In genomic region chr7:14438029-14438428, GRCm38 (mm10) we compare ENCODE assay signal across 36 mouse cellular contexts. TPM values are rescaled to one million over a fixed set of nuclear protein-coding genes. Genes with fewer than 3 reads are reported as not detected.
"Had no signal": no experiment of that assay in that cellular context is flagged by ENCODE, and none has a peak within 500 bp of the region (broad histone marks: within the 10 kb centered on the region; RNA-seq: fewer than 3 reads in every experiment).

No protein-coding gene starts in this region.

- H3K36me3 ChIP-seq: heart, embryonic 13.5 days; heart, embryonic 15.5 days; hindbrain, embryonic 13.5 days; hindbrain, embryonic 15.5 days; limb, embryonic 10.5 days; limb, embryonic 12.5 days had no signal

- H3K27me3 ChIP-seq: heart, embryonic 13.5 days; heart, embryonic 15.5 days; hindbrain, embryonic 13.5 days; hindbrain, embryonic 15.5 days; limb, embryonic 12.5 days had no signal

- H3K4me2 ChIP-seq: heart, embryonic 11.5 days; heart, embryonic 13.5 days; heart, embryonic 15.5 days; hindbrain, embryonic 13.5 days; hindbrain, embryonic 15.5 days; limb, embryonic 12.5 days had no signal

- H3K4me3 ChIP-seq: heart, adult 2 months; heart, embryonic 13.5 days; heart, embryonic 15.5 days; hindbrain, embryonic 13.5 days; hindbrain, embryonic 15.5 days; layer of hippocampus, adult 2 months; left cerebral cortex, adult 2 months; limb, embryonic 10.5 days; limb, embryonic 12.5 days had no signal

- H3K4me1 ChIP-seq: heart, embryonic 13.5 days; heart, embryonic 15.5 days; hindbrain, embryonic 13.5 days; hindbrain, embryonic 15.5 days; limb, embryonic 10.5 days; limb, embryonic 12.5 days had no signal

- DNase-seq: forebrain, postnatal 0 days; gastrocnemius, postnatal 14 days; gastrocnemius, postnatal 36 days; heart, adult 11 months; heart, adult 2 months; heart, postnatal 14 days; heart, postnatal 36 days; kidney, adult 11 months; kidney, adult 2 months; kidney, adult 9 months; kidney, postnatal 10 days; kidney, postnatal 25 days; kidney, postnatal 4 days had no signal

- ATAC-seq: forebrain, postnatal 0 days; hindbrain, postnatal 0 days; intestine, embryonic 16.5 days had no signal

- H3K27ac ChIP-seq: heart, adult 2 months; heart, embryonic 13.5 days; heart, embryonic 15.5 days; hindbrain, embryonic 13.5 days; hindbrain, embryonic 15.5 days; hindbrain, postnatal 0 days; layer of hippocampus, adult 2 months; left cerebral cortex, adult 2 months; limb, embryonic 10.5 days; limb, embryonic 12.5 days had no signal

- H3K9ac ChIP-seq: forebrain, postnatal 0 days; heart, embryonic 13.5 days; heart, embryonic 15.5 days; hindbrain, embryonic 13.5 days; hindbrain, embryonic 15.5 days; limb, embryonic 12.5 days had no signal

RNA-seq across cellular contexts. Expression of gene Sult2a8, which starts 8.5 kb away (rescaled TPM):
- total RNA-seq: forebrain, postnatal 0 days; gastrocnemius, postnatal 14 days; gastrocnemius, postnatal 36 days; heart, adult 2 months; heart, postnatal 14 days; heart, postnatal 36 days; hematopoietic stem cell, adult 5-6 weeks; hindbrain, postnatal 0 days; layer of hippocampus, adult 2 months; layer of hippocampus, postnatal 25 days; left cerebral cortex, adult 2 months; left cerebral cortex, postnatal 14 days; left cerebral cortex, postnatal 36 days had no signal
- polyA plus RNA-seq: forebrain, postnatal 0 days; gonadal fat pad, adult 2 months; heart, adult 2 months; heart, embryonic 13.5 days; heart, embryonic 15.5 days; heart, postnatal 0 days; hindbrain, embryonic 11.5 days; hindbrain, embryonic 13.5 days; hindbrain, embryonic 15.5 days; hindbrain, postnatal 0 days; intestine, embryonic 14.5 days; kidney, adult 2 months; kidney, embryonic 16.5 days; limb, embryonic 10.5 days; limb, embryonic 12.5 days; limb, embryonic 14.5 days had no signal

RNA-seq across cellular contexts. Expression of gene Sult2a7, which starts 56.0 kb away (rescaled TPM):
- total RNA-seq: forebrain, postnatal 0 days; gastrocnemius, adult 18-20 months; gastrocnemius, adult 8-10 months; gastrocnemius, postnatal 14 days; gastrocnemius, postnatal 36 days; heart, adult 2 months; heart, postnatal 14 days; heart, postnatal 36 days; hematopoietic stem cell, adult 5-6 weeks; hindbrain, postnatal 0 days; layer of hippocampus, adult 2 months; layer of hippocampus, postnatal 25 days; left cerebral cortex, adult 2 months; left cerebral cortex, postnatal 14 days; left cerebral cortex, postnatal 36 days had no signal
- polyA plus RNA-seq: forebrain, postnatal 0 days; gonadal fat pad, adult 2 months; heart, adult 2 months; heart, embryonic 11.5 days; heart, embryonic 13.5 days; heart, embryonic 15.5 days; heart, postnatal 0 days; hindbrain, embryonic 11.5 days; hindbrain, embryonic 13.5 days; hindbrain, embryonic 15.5 days; hindbrain, postnatal 0 days; intestine, embryonic 14.5 days; intestine, embryonic 16.5 days; kidney, adult 2 months; kidney, embryonic 16.5 days; limb, embryonic 10.5 days; limb, embryonic 12.5 days; limb, embryonic 14.5 days had no signal
